Mouse (Mus musculus): ENCODE measurements around the gene Fnip2.

Fnip2 gene

DNA sequence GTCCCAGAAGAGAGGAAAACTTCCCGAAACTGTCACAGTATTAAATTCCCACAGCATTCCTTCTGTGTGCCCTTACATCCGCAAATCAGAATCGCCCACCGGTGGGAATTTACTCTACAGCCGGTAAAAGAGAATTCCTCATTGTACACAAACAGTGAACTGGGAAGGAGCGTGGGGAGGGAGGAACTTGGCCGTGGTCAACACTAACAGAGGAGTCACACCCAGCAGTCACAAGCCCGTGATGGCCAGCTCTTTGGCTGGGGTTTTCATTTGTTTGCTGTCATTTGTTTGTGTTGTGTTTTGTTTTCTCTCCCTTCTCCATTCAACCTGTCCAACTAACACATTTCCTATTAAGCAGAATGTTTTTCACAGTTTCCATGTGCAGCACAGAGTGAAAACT is 39.7 kb downstream of the Fnip2 start:
- no peak for DNase-seq

- DNase-seq, result no peak
These were observed 40.1 kb downstream of the Fnip2 start for GRCm38 (mm10) chr3:79527521-79527920.

DNA sequence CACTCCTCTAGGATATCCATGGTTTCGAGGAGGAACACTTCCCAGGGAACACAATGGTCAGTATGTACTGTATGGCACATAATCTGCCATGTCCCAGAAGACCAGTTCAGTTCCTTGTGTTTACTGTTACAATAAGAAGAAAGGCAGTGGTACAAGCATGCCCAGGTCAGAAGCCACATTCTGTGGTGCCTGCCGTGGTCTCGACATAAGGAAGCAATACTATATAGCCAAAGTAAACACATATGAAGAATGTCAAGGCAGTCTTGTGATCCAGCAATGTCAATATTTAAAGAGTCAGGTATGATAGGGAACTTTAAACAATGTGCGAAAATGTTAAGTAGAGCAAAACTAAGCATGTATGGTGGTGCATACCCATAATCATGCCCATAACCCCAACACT is 44.2 kb downstream of the Fnip2 start:
- no peak for DNase-seq

DNA sequence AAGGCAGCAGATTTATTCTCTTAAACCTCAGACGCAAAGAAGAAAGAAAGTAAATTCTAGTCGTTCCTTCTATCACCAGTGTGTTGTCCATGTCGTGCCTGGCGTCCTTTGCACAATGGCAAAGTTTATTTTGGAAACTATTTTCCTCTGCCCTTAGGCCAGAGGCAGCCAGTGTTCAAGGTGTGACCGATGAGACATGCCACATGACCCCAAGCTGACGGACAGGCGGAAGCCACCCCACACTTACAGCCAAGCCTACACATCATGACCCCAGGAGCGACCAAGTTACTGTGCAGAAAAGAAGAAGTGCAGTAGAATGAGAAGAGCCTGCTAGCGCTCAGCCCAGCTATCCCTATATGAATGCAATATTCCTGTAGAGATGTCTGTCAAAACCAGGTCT is 47.7 kb downstream of the Fnip2 start:
- no peak for DNase-seq

DNA sequence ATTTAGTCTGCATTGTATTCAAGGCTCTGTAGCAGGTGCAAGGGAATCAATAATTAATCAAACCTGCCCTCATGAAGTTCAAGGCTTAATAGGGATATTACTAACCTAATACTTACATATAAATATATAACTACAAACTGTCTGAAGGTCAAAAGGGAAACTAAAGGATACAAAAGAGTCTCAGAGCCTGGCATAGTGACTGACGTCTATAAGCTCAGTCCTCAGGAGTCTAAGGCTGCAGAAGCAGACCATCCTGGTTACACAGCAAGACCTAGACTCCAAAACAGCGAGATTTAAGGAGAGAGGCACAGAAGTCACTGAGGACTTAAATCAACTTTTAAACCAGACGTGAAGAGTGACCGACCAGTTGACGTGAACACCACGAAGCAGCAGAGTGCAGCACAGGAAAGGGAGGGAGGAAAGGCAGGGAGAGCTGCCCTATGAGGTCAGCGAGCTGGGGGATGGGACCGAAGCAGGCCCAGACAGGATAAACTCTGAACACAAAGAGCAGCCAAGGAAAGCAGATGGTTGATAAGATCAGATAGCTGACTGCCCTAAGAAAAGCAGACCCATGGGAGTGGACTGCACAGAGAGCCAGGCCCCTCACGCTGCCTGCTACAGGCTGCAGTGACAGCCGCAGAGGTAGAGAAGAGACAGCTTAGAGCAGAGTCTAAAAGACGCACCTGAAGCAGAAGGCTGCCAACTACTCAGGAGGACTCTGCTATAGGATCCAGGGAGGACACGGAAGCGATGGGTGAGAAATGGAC is 48.7 kb downstream of the Fnip2 start:
- peak; percentile 70 for DNase-seq

DNA sequence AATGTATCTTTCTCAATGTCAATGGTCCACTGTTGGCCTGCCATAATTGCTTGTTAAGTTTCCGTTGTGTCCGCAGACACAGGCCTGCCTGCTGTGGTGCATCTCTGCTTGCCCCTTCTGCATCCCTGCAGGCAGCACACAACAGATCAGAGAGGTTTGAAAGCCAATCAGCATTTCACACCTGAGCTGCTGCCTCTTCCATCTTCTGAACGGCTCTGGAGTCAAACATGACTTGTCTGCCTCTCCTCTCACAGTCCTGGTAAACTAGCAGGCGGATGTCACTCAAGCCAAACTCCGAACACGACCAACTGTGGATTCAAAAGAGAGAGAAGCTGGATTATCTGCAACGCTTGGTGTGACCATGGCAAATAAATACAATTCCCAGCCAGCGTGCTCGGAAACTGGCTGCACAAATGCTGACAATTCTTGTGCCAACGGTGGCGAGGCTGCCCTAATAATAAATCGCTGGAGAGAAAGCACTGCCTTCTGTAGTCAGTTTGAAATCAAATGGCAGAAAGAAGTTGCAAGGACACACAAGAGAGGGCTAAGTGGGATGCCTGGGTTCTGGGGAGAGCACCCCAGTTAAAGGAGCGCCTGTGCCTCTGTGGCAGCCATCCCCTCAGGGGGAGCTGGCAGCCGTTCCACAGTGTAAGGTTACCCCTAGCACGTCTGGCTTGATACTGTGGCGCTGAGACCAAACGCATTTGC is 49.6 kb downstream of the Fnip2 start:
- DNase-seq, result no peak

DNA sequence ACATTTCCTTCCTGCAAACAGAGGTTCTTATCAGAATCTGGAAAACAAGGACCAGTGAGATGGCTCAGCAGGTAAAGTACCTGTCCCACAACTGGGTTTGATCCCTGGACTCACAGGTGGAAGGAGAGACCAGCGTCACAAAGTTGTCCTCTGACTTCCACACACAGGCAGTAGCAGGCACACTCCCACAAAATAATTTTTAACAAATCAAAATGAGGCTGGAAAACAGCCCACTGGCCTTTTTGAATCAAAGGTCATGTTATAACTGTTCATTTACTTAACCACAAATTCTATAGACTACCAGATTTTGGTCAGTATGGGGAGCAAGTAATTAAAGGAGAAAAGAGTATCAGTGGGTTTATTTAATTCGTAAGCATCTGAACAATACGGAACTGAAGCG is 50.6 kb downstream of the Fnip2 start:
- no peak for DNase-seq

DNA sequence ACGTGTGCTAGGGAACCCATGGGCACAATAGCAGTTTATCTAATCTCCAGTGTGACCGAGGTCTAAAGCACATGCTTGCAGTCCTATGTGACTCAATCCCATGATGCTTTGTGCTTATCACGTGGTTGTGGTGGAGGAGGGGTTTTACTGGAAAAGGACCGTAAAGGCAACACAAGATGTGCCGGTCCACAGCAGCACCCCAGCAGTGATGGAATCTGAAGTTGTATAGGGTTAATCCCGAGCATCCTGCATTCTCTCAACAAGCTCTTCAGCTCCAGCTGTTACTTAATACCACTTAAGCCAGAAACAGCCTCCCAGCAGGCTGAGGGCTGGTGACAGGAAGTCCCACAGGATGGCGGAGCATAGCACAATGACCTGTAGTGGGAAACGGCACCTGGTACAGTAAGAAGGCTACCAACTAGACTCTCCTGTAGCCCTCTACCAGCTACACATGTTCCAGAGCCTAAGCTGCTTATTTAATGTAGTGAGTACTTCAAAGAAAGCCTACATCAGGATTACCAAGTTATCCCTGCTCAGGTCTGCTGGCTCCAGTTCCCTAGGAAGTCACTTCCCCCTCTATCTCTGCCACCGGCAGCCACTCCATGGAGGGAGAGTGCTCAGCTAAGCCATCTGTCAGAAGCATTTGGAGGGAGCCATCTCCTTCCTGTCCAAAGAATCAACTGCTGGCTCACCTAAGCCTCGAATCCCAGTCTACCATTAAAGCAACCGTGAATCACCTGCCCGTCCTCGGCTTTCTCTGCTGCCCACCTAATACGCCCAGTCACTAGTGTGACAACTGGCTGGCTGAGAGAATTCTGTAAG is 51.3 kb downstream of the Fnip2 start:
- no peak for DNase-seq

- no peak for DNase-seq
These were observed 53.3 kb downstream of the Fnip2 start for GRCm38 (mm10) chr3:79514304-79514703.

DNA sequence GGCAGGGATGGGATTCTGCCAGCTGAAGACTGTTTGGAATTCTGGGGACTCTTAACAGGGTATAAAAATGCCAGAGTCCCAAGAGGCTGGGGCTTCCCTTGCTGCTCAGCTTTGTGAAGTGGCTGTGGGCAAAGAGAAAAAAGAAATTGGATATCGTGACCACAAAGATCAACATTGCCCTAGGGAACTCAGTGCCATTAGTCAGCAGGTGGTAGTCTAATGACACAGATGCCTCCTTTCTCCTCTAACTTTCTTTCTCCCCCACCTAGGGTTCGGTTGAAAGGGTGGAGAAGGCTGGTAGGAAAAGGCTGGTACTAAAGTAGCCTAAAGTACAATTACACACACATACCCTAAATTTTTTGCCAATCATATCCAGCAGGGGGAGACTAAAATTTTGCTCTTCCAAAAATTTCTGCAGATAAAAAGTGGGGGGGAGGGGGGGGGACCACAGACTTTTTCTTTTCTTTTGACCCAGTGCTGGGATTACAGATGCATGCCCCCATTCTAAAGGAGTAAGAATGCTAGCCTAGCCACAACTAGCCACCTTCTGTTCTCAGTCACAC is 66.3 kb downstream of the Fnip2 start:
- no peak for DNase-seq

- peak; percentile 47 to 50 for DNase-seq
These were observed 67.3 kb downstream of the Fnip2 start for GRCm38 (mm10) chr3:79500279-79500678.

- DNase-seq, result no peak
These were observed 70.9 kb downstream of the Fnip2 start for GRCm38 (mm10) chr3:79496668-79497067.

DNA sequence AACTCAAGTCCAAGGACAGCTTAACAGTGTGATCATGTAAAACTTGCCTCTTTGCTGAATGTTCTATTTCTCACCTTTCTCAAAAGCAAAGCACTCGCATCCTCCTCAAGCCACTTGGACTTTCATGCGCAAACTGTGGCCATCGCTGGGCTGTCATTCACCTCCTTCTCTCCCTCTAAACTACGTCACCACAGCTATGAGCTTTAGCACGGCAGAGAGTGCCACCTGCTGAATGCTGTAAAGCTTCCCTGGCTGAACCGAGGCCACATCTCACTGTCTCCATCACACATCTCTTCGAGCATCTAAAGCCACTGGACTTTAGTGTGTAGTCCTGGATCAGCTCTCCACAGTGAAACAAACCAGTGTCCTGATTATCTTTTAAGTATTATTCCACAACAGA is 72.4 kb downstream of the Fnip2 start:
- DNase-seq, result no peak

DNA sequence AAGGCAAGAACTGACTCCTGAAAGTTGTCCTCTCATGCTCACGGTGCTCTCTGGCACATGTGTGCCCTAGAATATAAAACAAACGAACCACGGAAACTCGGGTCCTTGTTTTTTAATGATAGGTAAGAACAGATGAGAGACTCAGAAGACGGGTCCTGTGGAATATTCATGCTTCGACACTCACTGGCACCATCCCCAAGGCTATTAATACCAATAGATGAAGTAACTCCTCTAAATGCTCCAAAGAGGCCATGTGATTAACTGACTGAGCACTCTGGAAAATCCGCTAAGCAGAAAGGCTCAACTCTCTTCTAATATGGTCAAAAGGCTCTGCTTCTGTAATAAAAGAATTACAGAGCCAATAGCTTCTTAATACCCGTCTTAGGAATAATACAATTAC is 73.6 kb downstream of the Fnip2 start:
- no peak for DNase-seq

DNA sequence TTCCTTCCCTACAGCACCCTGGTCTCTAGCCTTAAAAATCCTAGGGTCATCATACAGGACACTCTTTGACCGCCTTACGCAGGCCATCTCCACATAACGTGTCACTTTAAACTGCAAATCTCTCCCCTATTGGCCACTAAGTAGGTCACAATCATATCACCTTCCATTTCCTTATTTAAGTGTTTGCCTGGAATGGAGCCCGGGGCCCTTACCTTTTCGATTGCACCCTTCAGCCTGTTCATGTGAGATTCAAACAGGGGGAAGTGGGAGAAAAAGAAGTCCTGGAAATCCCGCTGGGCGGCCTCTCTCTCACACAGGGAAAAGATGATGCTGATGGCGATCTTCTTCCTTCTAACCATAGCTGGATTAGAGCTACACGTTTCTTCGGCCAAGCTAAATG is 74.5 kb downstream of the Fnip2 start:
- DNase-seq, result no peak

- DNase-seq, result no peak
These were observed 76.0 kb downstream of the Fnip2 start for GRCm38 (mm10) chr3:79491614-79492013.

DNA sequence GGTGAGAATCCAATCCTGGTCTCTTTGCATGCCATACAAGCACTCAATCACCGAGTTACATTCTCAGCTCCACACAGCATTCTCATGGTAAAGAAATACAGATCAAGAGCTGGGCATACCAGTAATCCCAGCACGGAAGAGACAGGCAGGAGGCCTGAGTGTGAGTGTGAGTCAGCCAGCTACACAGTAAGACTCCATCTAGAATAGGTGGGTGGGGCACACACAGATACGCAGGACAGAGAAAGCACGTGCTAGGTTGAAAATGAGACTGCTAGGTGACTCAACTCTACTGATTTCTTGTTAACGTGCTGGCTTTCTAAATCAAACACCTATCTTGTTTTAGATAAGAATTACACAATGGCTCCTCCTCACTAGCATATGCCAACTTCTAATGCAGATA is 77.5 kb downstream of the Fnip2 start:
- DNase-seq, result no peak

DNA sequence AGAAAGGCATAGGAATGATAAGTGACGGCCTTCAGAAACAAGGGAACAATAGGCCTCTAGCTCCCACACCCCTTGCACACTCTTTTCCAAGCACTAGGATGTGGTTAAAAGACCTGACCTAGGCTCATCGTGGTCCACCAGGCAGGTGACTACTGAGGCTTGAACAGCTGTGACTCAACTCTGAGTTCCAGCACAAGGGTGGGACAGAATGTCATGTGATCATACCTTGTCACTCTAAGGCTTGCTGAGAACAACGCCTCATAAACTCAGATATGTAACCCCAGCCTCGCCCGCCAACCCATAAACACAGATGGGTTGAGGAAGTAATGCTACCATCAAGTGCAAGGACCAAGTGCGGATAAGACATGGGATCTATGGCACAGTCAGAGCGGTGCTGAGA is 79.6 kb downstream of the Fnip2 start:
- no peak for DNase-seq

- peak in 1 of 2 experiments; percentile 26 for DNase-seq
These were observed 83.1 kb downstream of the Fnip2 start for GRCm38 (mm10) chr3:79484286-79485063.

DNA sequence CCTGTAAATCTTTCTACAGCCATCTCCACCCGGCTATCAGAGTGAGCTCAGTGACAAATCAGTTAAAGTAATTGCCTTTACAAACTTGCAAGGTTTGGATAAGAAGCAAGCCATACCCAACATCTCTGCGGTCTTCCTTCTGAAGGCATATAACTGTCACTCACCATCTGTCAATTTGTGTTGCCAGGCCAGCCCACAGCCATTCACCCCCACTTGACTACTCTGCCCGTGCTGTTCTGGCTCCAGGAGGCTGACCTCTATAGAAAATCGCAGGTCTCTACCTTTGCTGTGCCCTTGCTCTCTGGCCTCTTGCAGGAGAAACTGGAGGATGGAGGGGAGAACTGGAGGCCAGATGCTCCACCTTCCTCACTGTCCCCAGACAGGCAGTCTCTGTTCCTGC is 88.7 kb downstream of the Fnip2 start:
- no peak for DNase-seq

DNA sequence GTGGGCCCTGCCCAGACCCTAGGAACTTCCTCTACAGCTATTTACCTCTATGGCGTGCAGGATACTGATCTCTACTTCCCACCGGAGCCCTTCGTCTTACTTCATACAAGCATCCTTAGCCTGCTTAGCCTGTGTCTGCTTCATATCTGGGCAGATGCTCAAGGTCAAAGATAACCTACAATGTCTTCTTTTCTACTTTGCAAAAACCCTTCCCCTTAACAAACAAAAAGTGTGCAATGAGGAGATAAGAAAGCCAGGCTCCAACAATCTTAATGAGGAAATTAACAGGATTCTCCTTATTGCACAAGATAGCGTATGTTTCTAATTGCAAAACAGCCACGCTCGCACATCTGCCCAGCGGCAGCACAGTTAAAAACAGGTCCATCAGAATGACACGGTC is 89.2 kb downstream of the Fnip2 start:
- DNase-seq, result no peak

DNA sequence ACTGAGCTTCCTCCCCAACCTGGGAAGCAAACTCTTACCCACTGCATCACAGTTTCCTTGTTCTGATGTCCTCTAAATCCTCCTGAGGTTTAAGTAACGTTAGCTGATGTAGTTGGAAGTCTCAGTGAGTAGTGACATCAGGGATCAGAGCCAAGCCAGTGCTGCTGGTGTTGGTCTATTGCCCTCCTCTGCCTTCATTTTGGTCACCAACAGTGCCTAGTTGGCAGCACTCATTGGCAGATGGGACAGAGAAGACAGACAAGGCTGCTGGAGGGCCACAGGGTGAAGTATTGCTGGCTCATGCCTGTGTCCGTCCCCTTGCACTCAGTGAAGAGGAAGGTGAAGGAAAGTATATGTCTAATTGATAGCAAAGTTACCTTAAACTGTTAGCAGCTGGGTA is 91.6 kb downstream of the Fnip2 start:
- no peak for DNase-seq

- DNase-seq, result no peak
These were observed 92.7 kb downstream of the Fnip2 start for GRCm38 (mm10) chr3:79474911-79475310.
